Mouse (Mus musculus): ENCODE data around the gene Rpp25. TPM values are rescaled to one million over a fixed set of nuclear protein-coding genes. Genes with fewer than 3 reads are reported as not detected.

Rpp25 gene
- 0.26 and 0.75 TPM in 2 replicates for polyA plus RNA-seq (2012; rRNA removed)

DNA sequence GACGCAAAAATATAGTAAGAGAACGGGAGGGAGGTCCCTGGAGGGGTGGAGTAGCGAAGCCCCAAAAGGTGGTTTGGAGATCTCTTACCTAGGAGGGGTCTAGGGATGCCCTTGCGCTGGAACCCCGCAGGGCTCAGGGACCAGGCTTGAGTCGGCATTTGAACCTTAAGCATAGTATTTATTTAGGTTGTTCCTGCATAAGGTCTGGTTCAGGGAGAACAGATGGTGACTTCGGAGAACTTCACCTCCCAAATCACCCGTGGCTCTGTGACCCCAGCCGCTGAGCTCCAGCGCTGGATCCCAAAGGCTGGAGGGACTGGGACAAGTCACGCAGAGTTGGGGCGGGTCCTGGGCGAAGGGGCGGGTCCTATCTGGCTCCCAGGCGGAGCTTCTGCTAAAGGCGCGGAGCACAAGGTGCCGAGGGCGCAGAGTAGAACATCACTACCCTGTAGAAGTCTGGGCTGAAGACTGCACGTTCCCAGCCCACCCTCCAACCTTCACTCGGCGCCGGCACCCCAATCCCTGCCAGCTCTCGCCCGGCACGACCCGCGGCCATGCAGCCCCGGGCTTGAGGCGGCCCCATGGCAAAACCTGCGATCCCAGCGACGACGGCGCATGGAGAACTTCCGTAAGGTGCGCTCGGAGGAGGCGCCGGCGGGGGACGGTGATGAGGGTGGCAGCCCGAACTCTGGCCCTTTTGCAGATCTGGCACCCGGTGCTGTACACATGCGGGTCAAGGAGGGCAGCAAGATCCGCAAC, at the start of gene Rpp25:
Gene Rpp25 (plus strand): TSS at position 405 of the 759 bp plus-strand sequence.
- H3K27ac ChIP-seq (ENCODE audit: control insufficient read depth, insufficient read depth, low read length) = no peak within 1 kb of the TSS
- H3K4me3 ChIP-seq (ENCODE audit: control insufficient read depth, insufficient read depth, low read length) = peak within 1 kb of the TSS; percentile 36
- peaks cover 11% of the 10 kb centered on the region for H3K4me1 ChIP-seq (replicated peaks; ENCODE audit: control insufficient read depth, insufficient read depth, low read length)
- TF ChIP-seq CTCF (IDR thresholded peaks at IDR 0.05; ENCODE audit: borderline replicate concordance, control insufficient read depth, extremely low read depth, insufficient read depth, low read length, poor library complexity) (no peak), POLR2A (IDR thresholded peaks at IDR 0.05; ENCODE audit: control insufficient read depth, extremely low read depth, insufficient read depth, low read length, poor library complexity) (no peak)
- H3K36me3 ChIP-seq (ENCODE audit: control insufficient read depth, insufficient read depth, low read length) = no peaks in the 10 kb centered on the region
- DNase-seq = no peak
- WGBS = 2% methylated on average over 46 of the region's 46 CpGs
- peaks cover 35% of the 10 kb centered on the region for H3K27me3 ChIP-seq (ENCODE audit: control insufficient read depth, insufficient read depth, low read length)

DNA sequence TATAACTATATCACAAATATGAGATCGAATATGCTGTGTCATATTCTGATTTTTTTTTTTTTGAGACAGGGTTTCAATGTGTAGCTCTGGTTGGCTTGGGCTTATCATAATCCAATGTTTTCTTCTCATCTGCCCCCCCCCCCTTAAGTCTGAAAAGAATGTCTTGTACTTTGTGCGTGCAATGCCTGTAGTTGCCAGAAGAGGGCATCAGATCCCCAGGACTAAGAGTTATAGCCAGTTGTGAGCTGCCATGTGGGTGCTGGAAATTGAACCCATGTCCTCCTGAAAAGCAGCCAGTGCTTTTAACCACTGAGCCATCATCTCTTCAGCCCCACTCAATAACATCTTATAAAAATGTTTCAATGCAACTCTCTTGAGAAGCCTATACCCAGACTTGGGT, 44.1 kb upstream of the Rpp25 start:
- DNase-seq = no peak
- Histone ChIP-seq H3K27ac (ENCODE audit: control insufficient read depth, insufficient read depth, low read length) (no peak overlapping the region), H3K27me3 (ENCODE audit: control insufficient read depth, insufficient read depth, low read length) (no peaks in the 10 kb centered on the region), H3K4me1 (replicated peaks; ENCODE audit: control insufficient read depth, insufficient read depth, low read length) (no peaks in the 10 kb centered on the region), H3K36me3 (ENCODE audit: control insufficient read depth, insufficient read depth, low read length) (no peaks in the 10 kb centered on the region), H3K4me3 (ENCODE audit: control insufficient read depth, insufficient read depth, low read length) (no peak overlapping the region)
- no peak for TF ChIP-seq CTCF (IDR thresholded peaks at IDR 0.05; ENCODE audit: borderline replicate concordance, control insufficient read depth, extremely low read depth, insufficient read depth, low read length, poor library complexity)
- no peak for TF ChIP-seq POLR2A (IDR thresholded peaks at IDR 0.05; ENCODE audit: control insufficient read depth, extremely low read depth, insufficient read depth, low read length, poor library complexity)
- 97% methylated on average over 2 of the region's 2 CpGs for WGBS

DNA sequence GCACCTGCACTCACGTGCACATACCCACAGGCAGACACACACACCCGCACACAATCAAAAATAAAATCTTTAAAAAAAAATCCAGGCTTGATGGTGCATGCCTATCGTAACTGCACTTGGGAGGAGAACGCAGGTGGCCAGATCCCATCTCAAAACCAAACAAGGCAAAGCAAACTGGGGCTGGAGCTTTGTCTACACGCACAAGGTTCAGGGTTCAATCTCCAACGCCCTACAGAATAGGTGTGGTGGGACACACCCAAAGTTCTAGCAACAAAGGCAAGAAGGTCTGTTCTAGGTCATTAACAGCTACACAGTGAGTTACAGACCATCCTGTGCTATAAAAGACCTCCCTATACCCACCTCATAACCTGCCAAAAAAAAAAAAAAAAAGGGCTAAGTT, 41.0 kb upstream of the Rpp25 start:
- no peak for TF ChIP-seq CTCF (IDR thresholded peaks at IDR 0.05; ENCODE audit: borderline replicate concordance, control insufficient read depth, extremely low read depth, insufficient read depth, low read length, poor library complexity)
- no peak for TF ChIP-seq POLR2A (IDR thresholded peaks at IDR 0.05; ENCODE audit: control insufficient read depth, extremely low read depth, insufficient read depth, low read length, poor library complexity)
- Histone ChIP-seq H3K27me3 (ENCODE audit: control insufficient read depth, insufficient read depth, low read length) (peaks cover 3% of the 10 kb centered on the region; the same call in 1 of the 2 replicates), H3K27ac (ENCODE audit: control insufficient read depth, insufficient read depth, low read length) (no peak overlapping the region), H3K4me3 (ENCODE audit: control insufficient read depth, insufficient read depth, low read length) (no peak overlapping the region), H3K4me1 (replicated peaks; ENCODE audit: control insufficient read depth, insufficient read depth, low read length) (peaks cover 8% of the 10 kb centered on the region), H3K36me3 (ENCODE audit: control insufficient read depth, insufficient read depth, low read length) (no peaks in the 10 kb centered on the region)
- DNase-seq = no peak
- 74% methylated on average over 6 of the region's 6 CpGs for WGBS

DNA sequence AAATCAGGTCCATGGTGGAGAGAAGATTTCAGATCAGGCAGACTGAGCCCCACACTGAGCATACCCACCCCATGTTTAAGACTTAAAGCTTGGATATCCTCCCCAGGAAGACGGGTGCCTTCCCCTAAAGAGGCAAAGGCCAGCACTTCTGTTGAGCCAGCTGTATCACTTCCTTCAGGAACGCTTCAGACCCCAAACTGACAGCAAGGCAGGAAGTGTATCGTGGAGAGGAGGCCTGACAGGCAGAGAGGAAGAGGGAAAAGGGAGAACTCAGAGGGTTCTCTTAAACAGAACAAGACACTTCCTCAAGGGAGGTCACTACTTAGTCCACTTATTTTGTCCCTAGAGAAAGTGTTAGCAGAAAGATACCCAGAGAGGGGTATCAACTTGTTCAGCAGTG, 37.7 kb upstream of the Rpp25 start:
- DNase-seq = no peak
- H3K36me3 ChIP-seq (ENCODE audit: control insufficient read depth, insufficient read depth, low read length) = no peaks in the 10 kb centered on the region
- no peak for TF ChIP-seq POLR2A (IDR thresholded peaks at IDR 0.05; ENCODE audit: control insufficient read depth, extremely low read depth, insufficient read depth, low read length, poor library complexity)
- no peak for TF ChIP-seq CTCF (IDR thresholded peaks at IDR 0.05; ENCODE audit: borderline replicate concordance, control insufficient read depth, extremely low read depth, insufficient read depth, low read length, poor library complexity)
- peaks cover 8% of the 10 kb centered on the region for H3K4me1 ChIP-seq (replicated peaks; ENCODE audit: control insufficient read depth, insufficient read depth, low read length)
- H3K27ac ChIP-seq (ENCODE audit: control insufficient read depth, insufficient read depth, low read length) = no peak overlapping the region
- 12% methylated on average over 3 of the region's 3 CpGs for WGBS
- peaks cover 3% of the 10 kb centered on the region; the same call in 1 of the 2 replicates for H3K27me3 ChIP-seq (ENCODE audit: control insufficient read depth, insufficient read depth, low read length)
- no peak overlapping the region for H3K4me3 ChIP-seq (ENCODE audit: control insufficient read depth, insufficient read depth, low read length)

DNA sequence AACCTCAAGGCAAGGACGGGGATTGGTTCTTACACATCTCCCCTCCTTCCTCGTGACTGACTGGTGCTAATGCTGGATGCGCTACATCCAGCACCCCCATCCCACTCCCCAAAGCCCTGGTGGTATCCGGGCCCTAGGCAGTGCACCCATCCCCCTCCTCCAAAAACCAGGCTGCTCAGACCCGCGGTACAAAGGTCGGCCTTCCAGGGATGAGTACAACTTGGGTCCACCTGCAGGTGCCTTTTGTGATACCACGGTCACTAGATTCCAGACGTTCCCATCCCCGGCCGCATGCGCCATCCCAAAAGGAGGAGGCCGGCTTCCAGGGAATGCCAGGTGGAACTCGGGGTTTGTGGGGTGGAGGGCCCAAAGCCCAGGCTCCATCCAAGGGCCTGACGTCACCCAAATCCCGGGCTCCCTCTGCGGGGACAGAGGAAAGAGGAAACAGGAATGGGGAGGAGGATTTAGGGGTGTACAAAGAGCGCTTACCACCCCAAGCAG, 36.5 kb upstream of the Rpp25 start:
- H3K36me3 ChIP-seq (ENCODE audit: control insufficient read depth, insufficient read depth, low read length) = no peaks in the 10 kb centered on the region
- peaks cover 3% of the 10 kb centered on the region; the same call in 1 of the 2 replicates for H3K27me3 ChIP-seq (ENCODE audit: control insufficient read depth, insufficient read depth, low read length)
- H3K27ac ChIP-seq (ENCODE audit: control insufficient read depth, insufficient read depth, low read length) = no peak overlapping the region
- WGBS = 8% methylated on average over 18 of the region's 18 CpGs
- no peak for TF ChIP-seq POLR2A (IDR thresholded peaks at IDR 0.05; ENCODE audit: control insufficient read depth, extremely low read depth, insufficient read depth, low read length, poor library complexity)
- TF ChIP-seq CTCF (IDR thresholded peaks at IDR 0.05; ENCODE audit: borderline replicate concordance, control insufficient read depth, extremely low read depth, insufficient read depth, low read length, poor library complexity) = no peak
- H3K4me3 ChIP-seq (ENCODE audit: control insufficient read depth, insufficient read depth, low read length) = peak overlapping the region; percentile 38
- peaks cover 8% of the 10 kb centered on the region for H3K4me1 ChIP-seq (replicated peaks; ENCODE audit: control insufficient read depth, insufficient read depth, low read length)
- no peak for DNase-seq

DNA sequence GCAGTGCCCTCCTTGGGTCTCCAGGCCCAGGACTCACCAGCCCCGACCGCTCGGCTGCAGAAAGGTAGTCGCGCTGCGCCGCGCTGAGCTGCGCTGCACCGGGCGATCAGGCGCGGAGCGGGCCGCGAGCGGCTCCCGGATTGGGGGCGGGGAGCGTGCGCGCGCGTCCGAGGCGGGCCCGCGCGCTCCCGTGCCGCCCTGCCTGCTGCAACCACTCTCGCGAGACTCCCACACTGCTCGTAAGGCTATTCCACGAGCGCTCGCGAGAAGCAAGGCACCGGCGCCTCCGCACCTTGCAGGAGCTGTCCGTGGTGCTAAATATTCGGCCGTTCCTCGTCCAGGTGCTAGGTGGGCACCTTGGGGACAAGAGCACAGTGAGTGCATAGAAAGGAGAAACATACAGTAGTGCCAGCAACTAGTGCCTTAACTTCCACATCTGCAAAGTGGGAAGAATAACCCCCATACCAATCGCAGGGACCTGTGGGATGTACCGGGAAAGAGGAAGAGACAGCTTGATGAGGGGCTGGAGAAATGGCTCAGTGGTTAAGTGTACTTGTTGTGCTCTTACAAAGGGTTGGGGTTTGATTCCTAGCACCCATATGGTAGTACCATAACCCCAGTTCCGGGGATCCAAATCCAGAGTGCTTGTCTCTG, 35.8 kb upstream of the Rpp25 start, which contains the start of gene Scamp5:
Gene Scamp5 (minus strand): TSS at position 165 of the 654 bp plus-strand sequence.
- Histone ChIP-seq H3K27ac (ENCODE audit: control insufficient read depth, insufficient read depth, low read length) (no peak within 1 kb of the TSS), H3K27me3 (ENCODE audit: control insufficient read depth, insufficient read depth, low read length) (peaks cover 3% of the 10 kb centered on the region; the same call in 1 of the 2 replicates), H3K4me1 (replicated peaks; ENCODE audit: control insufficient read depth, insufficient read depth, low read length) (peaks cover 8% of the 10 kb centered on the region), H3K36me3 (ENCODE audit: control insufficient read depth, insufficient read depth, low read length) (no peaks in the 10 kb centered on the region), H3K4me3 (ENCODE audit: control insufficient read depth, insufficient read depth, low read length) (peak within 1 kb of the TSS; percentile 38)
- TF ChIP-seq POLR2A (IDR thresholded peaks at IDR 0.05; ENCODE audit: control insufficient read depth, extremely low read depth, insufficient read depth, low read length, poor library complexity) = no peak
- 0 out of 2 replicates have a peak, but pooled peaks have one; percentile 21 for TF ChIP-seq CTCF (IDR thresholded peaks at IDR 0.05; ENCODE audit: borderline replicate concordance, control insufficient read depth, extremely low read depth, insufficient read depth, low read length, poor library complexity)
- DNase-seq = peak; percentile 87
- 2% methylated on average over 48 of the region's 48 CpGs for WGBS

Data from thymus, adult 2 months (tissue).